Mouse (Mus musculus): ENCODE measurements at regions not wholly inside any gene's neighbourhood (a gene's known extent, or its start where the extent isn't known, plus 50 kb on each side); places are given as distances from the start of the nearest gene placed in this dataset.

- no peak for DNase-seq (ENCODE audit: low spot score in 2 of 2)
Observed at GRCm38 (mm10) chr3:129386522-129386921, 54.0 kb upstream of the Enpep start.

- no peak for DNase-seq (ENCODE audit: low spot score in 2 of 2)
Observed at GRCm38 (mm10) chr3:129390506-129390905, 58.0 kb upstream of the Enpep start.

GRCm38 (mm10) chr3:129391888-129392813 is 59.6 kb upstream of the Enpep start:
- DNase-seq (ENCODE audit: low spot score in 2 of 2), result no peak

- DNase-seq (ENCODE audit: low spot score in 2 of 2), result no peak
Observed at GRCm38 (mm10) chr3:129392814-129393804, 60.6 kb upstream of the Enpep start.

GRCm38 (mm10) chr3:129397481-129397880 is 65.0 kb upstream of the Enpep start:
- no peak for DNase-seq (ENCODE audit: low spot score in 2 of 2)

GRCm38 (mm10) chr3:129400092-129400924 is 67.8 kb upstream of the Enpep start:
- DNase-seq (ENCODE audit: low spot score in 2 of 2), result no peak

GRCm38 (mm10) chr3:129411389-129412054 is 79.0 kb upstream of the Enpep start:
- no peak for DNase-seq (ENCODE audit: low spot score in 2 of 2)

- no peak for DNase-seq (ENCODE audit: low spot score in 2 of 2)
Observed at GRCm38 (mm10) chr3:129412126-129412960, 79.8 kb upstream of the Enpep start.

- no peak for DNase-seq (ENCODE audit: low spot score in 2 of 2)
Observed at GRCm38 (mm10) chr3:129412961-129413246, 80.4 kb upstream of the Enpep start.

- no peak for DNase-seq (ENCODE audit: low spot score in 2 of 2)
Observed at GRCm38 (mm10) chr3:129415656-129416055, 83.1 kb upstream of the Enpep start.

GRCm38 (mm10) chr3:129416337-129416736 is 83.8 kb upstream of the Enpep start:
- no peak for DNase-seq (ENCODE audit: low spot score in 2 of 2)

- DNase-seq (ENCODE audit: low spot score in 2 of 2), result peak; percentile 18 to 57
Observed at GRCm38 (mm10) chr3:129421620-129422239, 89.2 kb upstream of the Enpep start.

- DNase-seq (ENCODE audit: low spot score in 2 of 2), result no peak
Observed at GRCm38 (mm10) chr3:129428750-129429149, 96.2 kb upstream of the Enpep start.

- DNase-seq (ENCODE audit: low spot score in 2 of 2), result no peak
Observed at GRCm38 (mm10) chr3:129429161-129430111, 96.9 kb upstream of the Enpep start.

- DNase-seq (ENCODE audit: low spot score in 2 of 2), result no peak
Observed at GRCm38 (mm10) chr3:129434056-129434455, 98.1 kb upstream of the Elovl6 start.

GRCm38 (mm10) chr3:129437687-129438086 is 94.5 kb upstream of the Elovl6 start:
- no peak for DNase-seq (ENCODE audit: low spot score in 2 of 2)

GRCm38 (mm10) chr3:129442756-129443155 is 89.4 kb upstream of the Elovl6 start:
- no peak for DNase-seq (ENCODE audit: low spot score in 2 of 2)

- no peak for DNase-seq (ENCODE audit: low spot score in 2 of 2)
Observed at GRCm38 (mm10) chr3:129444221-129444620, 87.9 kb upstream of the Elovl6 start.
